Comparison of ENCODE assay signal across 8 mouse cellular contexts in genomic region chr19:44932051-44932450, GRCm38 (mm10). TPM values are rescaled to one million over a fixed set of nuclear protein-coding genes. Genes with fewer than 3 reads are reported as not detected.
DNase-seq lines count a peak whose midpoint lies in the region; ATAC-seq and TF ChIP-seq lines count a peak whose summit lies in the region.

No protein-coding gene starts in this region.

- peak overlapping the region; percentile 91 for H3K4me3 ChIP-seq in cerebellum, adult 2 months (replicated peaks; ENCODE audit: insufficient read depth, low read depth, low read length)
- H3K4me3 ChIP-seq in testis, adult 2 months (ENCODE audit: control insufficient read depth, low read depth, low read length): no peak overlapping the region; the same call in 1 of the 2 replicates
- H3K4me3 ChIP-seq in liver, embryonic 11.5 days (ENCODE audit: low read depth, low read length): peak overlapping the region; percentile 80

- H3K27ac ChIP-seq in cerebellum, adult 2 months (ENCODE audit: insufficient read depth, low read length): no peak overlapping the region
- 0 out of 2 replicates have a peak overlapping the region, but pooled peaks have one; percentile 13 for H3K27ac ChIP-seq in testis, adult 2 months (ENCODE audit: control insufficient read depth, insufficient read depth, low read depth, low read length)
- no peak overlapping the region for H3K27ac ChIP-seq in liver, embryonic 11.5 days (ENCODE audit: low read depth, low read length)

- no peaks in the 10 kb centered on the region for H3K27me3 ChIP-seq in cerebellum, adult 2 months (ENCODE audit: control insufficient read depth, insufficient read depth, low read length)
- no peaks in the 10 kb centered on the region for H3K27me3 ChIP-seq in testis, adult 2 months (ENCODE audit: control insufficient read depth, insufficient read depth, low read length)
- no peaks in the 10 kb centered on the region for H3K27me3 ChIP-seq in liver, embryonic 11.5 days (replicated peaks; ENCODE audit: control insufficient read depth, insufficient read depth, low read length)

- H3K4me1 ChIP-seq in cerebellum, adult 2 months (ENCODE audit: control insufficient read depth, insufficient read depth, low read length): no peaks in the 10 kb centered on the region; the same call in 1 of the 2 replicates
- peaks cover 4% of the 10 kb centered on the region for H3K4me1 ChIP-seq in testis, adult 2 months (ENCODE audit: control insufficient read depth, insufficient read depth, low read length)
- H3K4me1 ChIP-seq in liver, embryonic 11.5 days (replicated peaks; ENCODE audit: control insufficient read depth, insufficient read depth, low read length): peaks cover 25% of the 10 kb centered on the region

- 46% methylated on average over 5 of the region's 5 CpGs for WGBS in cerebellum, adult 2 months
- 37% methylated on average over 5 of the region's 5 CpGs for WGBS in liver, embryonic 11.5 days

- H3K9ac ChIP-seq in liver, embryonic 11.5 days (ENCODE audit: low read depth, low read length): peak overlapping the region; percentile 54

- TF ChIP-seq POLR2A in cerebellum, adult 2 months (IDR thresholded peaks at IDR 0.05; ENCODE audit: borderline replicate concordance, insufficient read depth, low read length): no peak
- TF ChIP-seq POLR2A in testis, adult 2 months (IDR thresholded peaks at IDR 0.05; ENCODE audit: control insufficient read depth, low read depth, low read length): no peak

- no peak for TF ChIP-seq CTCF in cerebellum, adult 2 months (IDR thresholded peaks at IDR 0.05; ENCODE audit: borderline replicate concordance, insufficient read depth, low read depth, low read length)
- no peak for TF ChIP-seq CTCF in testis, adult 2 months (IDR thresholded peaks at IDR 0.05; ENCODE audit: control insufficient read depth, insufficient read depth, insufficient replicate concordance, low read depth, low read length)

- ATAC-seq in liver, embryonic 11.5 days (replicated peaks; ENCODE audit: low FRiP score): no peak

- peaks cover 1% of the 10 kb centered on the region for H3K36me3 ChIP-seq in testis, adult 2 months (ENCODE audit: control insufficient read depth, insufficient read depth, low read length)
- H3K36me3 ChIP-seq in liver, embryonic 11.5 days (ENCODE audit: control insufficient read depth, insufficient read depth, low read length): peaks cover 15% of the 10 kb centered on the region

- no peak for DNase-seq in cerebellum, adult 2 months
- DNase-seq in cerebellum, postnatal 25 days: no peak
- no peak for DNase-seq in testis, postnatal 10 days (ENCODE audit: low spot score)
- DNase-seq in liver, embryonic 11.5 days (ENCODE audit: low spot score): no peak
- DNase-seq in right cerebral cortex, adult 18-20 months: no peak
- DNase-seq in thymus, postnatal 14 days: no peak
- DNase-seq in thymus, postnatal 10 days (ENCODE audit: low spot score in 2 of 2): no peak

- H3K9me3 ChIP-seq in liver, embryonic 11.5 days (ENCODE audit: control insufficient read depth, low read length): no peaks in the 10 kb centered on the region

- peak overlapping the region; percentile 85 for H3K4me2 ChIP-seq in liver, embryonic 11.5 days

RNA-seq across cellular contexts. Expression of gene Slf2, which starts 1.1 kb away (rescaled TPM):
- 36.4 and 43.8 TPM in 2 replicates for polyA plus RNA-seq in cerebellum, adult 2 months (2012; rRNA removed)
- 21.5 and 23.4 TPM in 2 replicates for polyA plus RNA-seq in testis, adult 2 months (2012; rRNA removed)
- 49.8 and 50.1 TPM in 2 replicates for polyA plus RNA-seq in liver, embryonic 11.5 days (2014; fragmentation: Nextera tagmentation; extraction: Ambion mirVana)

RNA-seq across cellular contexts. Expression of gene Sema4g, which starts 56.9 kb away (rescaled TPM):
- 90.3 and 101 TPM in 2 replicates for polyA plus RNA-seq in cerebellum, adult 2 months (2012; rRNA removed)
- 11.2 and 12.5 TPM in 2 replicates for polyA plus RNA-seq in testis, adult 2 months (2012; rRNA removed)
- polyA plus RNA-seq in liver, embryonic 11.5 days (2014; fragmentation: Nextera tagmentation; extraction: Ambion mirVana): 4.7 and 4.9 TPM in 2 replicates
